Mouse (Mus musculus): Measurements from ENCODE around the gene Lrrc71.

DNA sequence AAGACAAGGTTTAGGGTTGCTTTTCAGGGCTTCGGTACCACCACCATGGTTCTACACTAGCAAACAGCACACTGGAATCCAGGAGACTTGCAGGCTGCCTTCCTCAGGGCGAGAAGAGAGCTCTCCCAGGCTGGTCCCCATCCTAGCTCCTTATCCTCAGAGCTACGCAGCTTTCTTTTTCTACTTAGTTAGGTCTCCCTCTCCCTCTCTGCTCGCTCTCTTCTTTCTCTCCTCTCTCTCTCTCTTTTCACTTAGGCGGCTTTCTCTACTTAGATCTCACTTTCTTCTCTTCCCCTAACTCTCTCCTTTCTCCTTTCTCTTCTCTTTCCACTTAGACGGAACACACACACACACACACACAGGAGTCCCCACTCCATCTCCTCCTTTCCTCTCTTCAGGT is 20.0 kb upstream of the Lrrc71 start:
- TF ChIP-seq POLR2A (IDR thresholded peaks at IDR 0.05; ENCODE audit: borderline replicate concordance, low read depth, low read length), result no peak
- no peak for TF ChIP-seq CTCF (IDR thresholded peaks at IDR 0.05; ENCODE audit: low read depth, low read length)

Data from bone marrow macrophage, adult 2 months (primary cell).